Mouse (Mus musculus) E14TG2a.4 (cell line): ENCODE results near the gene H60b.
"Not testable (repeated sequence)": the region's sequence is repeated elsewhere in the genome, so short reads cannot be mapped to it uniquely, and the experiment has no call there.

Source experiments
- CTCF ChIP-seq: conservative IDR thresholded peaks from 2 replicates; pipeline ENCODE4 v1.5.1; 2014; ENCODE audit warnings: low read length
- NANOG ChIP-seq: IDR thresholded peaks from 2 replicates; pipeline ENCODE4 v1.6.1; 2014; ENCODE audit warnings: borderline replicate concordance, low read length, mixed read lengths
- POU5F1 ChIP-seq: IDR thresholded peaks from 2 replicates; pipeline ENCODE4 v1.6.1; 2014; ENCODE audit warnings: low read length, borderline replicate concordance

DNA sequence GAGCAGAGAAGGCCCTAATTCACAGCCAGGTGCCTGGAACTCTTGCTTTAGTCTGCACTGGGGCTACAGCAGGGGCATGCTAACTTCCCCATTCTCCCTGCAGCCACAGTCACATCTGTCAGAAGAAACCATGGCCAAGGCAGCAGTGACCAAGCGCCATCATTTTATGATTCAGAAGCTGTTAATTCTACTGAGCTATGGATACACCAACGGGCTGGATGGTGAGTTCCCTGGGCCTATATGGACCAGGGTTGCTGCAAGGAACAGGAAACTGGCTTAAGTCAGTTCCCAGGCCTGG, 15.8 kb downstream of the H60b start:
- TF ChIP-seq CTCF, NANOG, POU5F1: not testable (repeated sequence)
